Mouse (Mus musculus) olfactory bulb, adult 2 months (tissue): Measurements from ENCODE around the gene Dusp10. TPM values are rescaled to one million over a fixed set of nuclear protein-coding genes. Genes with fewer than 3 reads are reported as not detected.

Experiments
- H3K27ac ChIP-seq: fragments of 200-500 bp; 2 replicates; pipeline ENCODE4 v1.5.1; 2012; ENCODE audit warnings: low read depth, low read length; ENCODE audit not compliant: insufficient read depth
- H3K4me1 ChIP-seq: fragments of 200-500 bp; 2 replicates; pipeline ENCODE4 v1.6.1; 2012; ENCODE audit warnings: low read length; ENCODE audit not compliant: control insufficient read depth, insufficient read depth
- H3K4me3 ChIP-seq: fragments of 200-500 bp; 2 replicates; pipeline ENCODE4 v1.5.1; 2012; ENCODE audit warnings: mild to moderate bottlenecking, low read depth, low read length, moderate library complexity; ENCODE audit not compliant: insufficient read depth
- CTCF ChIP-seq: fragments of 200-500 bp; IDR thresholded peaks from 2 replicates; pipeline ENCODE4 v1.5.1; 2012; ENCODE audit warnings: low read depth, mild to moderate bottlenecking, low read length, moderate library complexity; ENCODE audit not compliant: insufficient read depth
- POLR2A ChIP-seq: fragments of 200-500 bp; IDR thresholded peaks from 2 replicates; pipeline ENCODE4 v1.6.1; 2012; ENCODE audit warnings: mild to moderate bottlenecking, low read depth, low read length, moderate library complexity; ENCODE audit not compliant: insufficient read depth
- WGBS: fragments of 180-500 bp; shearing (Covaris S2); methylation state at CpG from one replicate; pipeline ENCODE4 v1.1.7; 2018; 5-methylcytosine and 5-hydroxymethylcytosine counted together
- polyA plus RNA-seq: library from polyadenylated mRNA; stranded (reverse); fragments of >200 nt; gene quantifications from 2 replicates; pipeline ENCODE4 v1.2.4, GENCODE M21; 2012; ENCODE audit warnings: low replicate concordance; ENCODE audit not compliant: missing spikeins, insufficient read depth, insufficient read length

Dusp10 gene
- polyA plus RNA-seq, 1 experiment = not detected

- peaks cover 2% of the 10 kb centered on the region; the same call in 1 of the 2 replicates for H3K4me1 ChIP-seq
- WGBS = 94% methylated on average over 3 of the region's 3 CpGs
- no peak overlapping the region for H3K27ac ChIP-seq
- TF ChIP-seq POLR2A = no peak
- TF ChIP-seq CTCF = no peak
- H3K4me3 ChIP-seq = no peak overlapping the region
These were observed 46.7 kb downstream of the Dusp10 start for GRCm38 (mm10) chr1:184059814-184060213.

GRCm38 (mm10) chr1:184060381-184060780, 47.3 kb downstream of the Dusp10 start:
- 70% methylated on average over 9 of the region's 9 CpGs for WGBS
- Histone ChIP-seq H3K4me3 (no peak overlapping the region), H3K27ac (no peak overlapping the region), H3K4me1 (peaks cover 2% of the 10 kb centered on the region; the same call in 1 of the 2 replicates)
- no peak for TF ChIP-seq CTCF
- TF ChIP-seq POLR2A = no peak

GRCm38 (mm10) chr1:184060828-184061734, 48.0 kb downstream of the Dusp10 start:
- Histone ChIP-seq H3K27ac (no peak overlapping the region), H3K4me3 (no peak overlapping the region), H3K4me1 (peaks cover 8% of the 10 kb centered on the region)
- no peak for TF ChIP-seq POLR2A
- 81% methylated on average over 4 of the region's 4 CpGs for WGBS

- Histone ChIP-seq H3K4me1 (peaks cover 12% of the 10 kb centered on the region), H3K4me3 (no peak overlapping the region), H3K27ac (no peak overlapping the region)
- WGBS = 82% methylated on average over 1 of the region's 1 CpGs
- TF ChIP-seq CTCF = no peak
- no peak for TF ChIP-seq POLR2A
These were observed 48.8 kb downstream of the Dusp10 start for GRCm38 (mm10) chr1:184061901-184062300.

- no peak overlapping the region for H3K27ac ChIP-seq
- TF ChIP-seq CTCF = no peak
- TF ChIP-seq POLR2A = no peak
- H3K4me1 ChIP-seq = peaks cover 12% of the 10 kb centered on the region
- 76% methylated on average over 7 of the region's 7 CpGs for WGBS
- no peak overlapping the region for H3K4me3 ChIP-seq
These were observed 51.2 kb downstream of the Dusp10 start for GRCm38 (mm10) chr1:184064306-184064705.

- Histone ChIP-seq H3K27ac (peak overlapping the region; percentile 19), H3K4me1 (peaks cover 10% of the 10 kb centered on the region), H3K4me3 (no peak overlapping the region)
- TF ChIP-seq CTCF = no peak
- TF ChIP-seq POLR2A = no peak
- 61% methylated on average over 13 of the region's 13 CpGs for WGBS
These were observed 52.7 kb downstream of the Dusp10 start for GRCm38 (mm10) chr1:184065589-184066361.

GRCm38 (mm10) chr1:184066460-184067287, 53.6 kb downstream of the Dusp10 start:
- H3K4me1 ChIP-seq = peaks cover 10% of the 10 kb centered on the region
- H3K4me3 ChIP-seq = no peak overlapping the region
- peak overlapping the region; percentile 13 for H3K27ac ChIP-seq
- TF ChIP-seq POLR2A (no peak), CTCF (no peak)
- 37% methylated on average over 11 of the region's 11 CpGs for WGBS

GRCm38 (mm10) chr1:184067704-184068558, 54.8 kb downstream of the Dusp10 start:
- Histone ChIP-seq H3K4me1 (peaks cover 10% of the 10 kb centered on the region), H3K27ac (no peak overlapping the region), H3K4me3 (no peak overlapping the region)
- 90% methylated on average over 18 of the region's 18 CpGs for WGBS
- TF ChIP-seq CTCF = no peak
- TF ChIP-seq POLR2A = no peak
